Mouse (Mus musculus) lung, adult 2 months (tissue): ENCODE results near the gene Col9a1.

Experiments used
- CTCF ChIP-seq: fragments of 200-500 bp; IDR thresholded peaks from 2 replicates; pipeline ENCODE4 v1.5.1; 2011; ENCODE audit warnings: mild to moderate bottlenecking, low read length, control low read depth; ENCODE audit not compliant: insufficient read depth
- POLR2A ChIP-seq: fragments of 200-500 bp; IDR thresholded peaks from 2 replicates; pipeline ENCODE4 v1.6.1; 2011; ENCODE audit warnings: low read depth, mild to moderate bottlenecking, control low read depth, low read length, borderline replicate concordance; ENCODE audit errors: extremely low read depth

DNA sequence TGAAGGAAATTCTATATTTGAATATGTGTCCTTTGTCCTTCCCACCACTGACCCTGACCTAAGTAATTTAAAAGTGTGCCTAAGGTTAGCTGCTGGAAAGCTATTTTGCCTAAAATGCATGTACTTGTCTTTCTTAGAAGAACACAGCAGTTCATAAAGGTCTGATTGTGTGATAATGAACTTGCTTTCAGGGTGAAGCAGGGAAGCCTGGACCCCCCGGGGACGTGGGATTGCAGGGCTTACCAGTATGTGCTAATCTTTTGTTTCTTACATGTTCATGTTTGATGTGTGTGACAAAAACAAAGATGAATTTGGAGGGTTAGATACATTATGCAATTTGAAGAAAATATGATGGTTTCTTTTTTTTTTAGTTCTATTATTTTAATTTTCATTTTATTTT, 44.8 kb downstream of the Col9a1 start:
- TF ChIP-seq CTCF = no peak
- TF ChIP-seq POLR2A = no peak
